Mouse (Mus musculus): ENCODE measurements around the gene Gm14226. TPM values are rescaled to one million over a fixed set of nuclear protein-coding genes. Genes with fewer than 3 reads are reported as not detected.
"Not testable (repeated sequence)": the region's sequence is repeated elsewhere in the genome, so short reads cannot be mapped to it uniquely, and the experiment has no call there.

Gene Gm14226
- 0.62 and 0.95 TPM in 2 replicates for polyA plus RNA-seq (2016; fragmentation: Nextera tagmentation; extraction: Ambion mirVana)

DNA sequence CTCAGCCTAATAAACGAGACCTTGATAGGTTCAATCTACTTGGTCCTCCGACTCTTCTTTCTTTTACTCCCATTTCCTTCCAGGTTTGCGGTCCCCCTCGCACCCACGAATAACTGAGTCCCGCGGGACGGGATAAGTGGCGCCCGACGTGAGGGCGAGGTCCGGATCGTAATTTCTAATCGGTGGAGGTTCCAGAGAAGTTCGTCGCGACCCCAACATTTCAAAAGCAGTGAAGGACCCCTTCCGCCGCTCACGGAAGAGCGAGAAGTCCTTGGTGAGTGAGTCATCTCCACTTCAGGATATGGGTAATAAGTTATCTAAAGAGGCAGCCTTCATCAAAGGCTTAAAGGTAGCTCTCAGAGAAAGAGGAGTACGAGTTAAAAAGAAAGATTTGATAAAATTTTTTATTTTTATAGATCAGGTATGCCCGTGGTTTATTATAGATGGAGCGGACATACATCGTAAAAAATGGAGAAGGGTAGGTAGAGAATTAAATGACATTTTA is at the start of gene Gm14226:
Gene Gm14226 (plus strand): TSS at position 16 of the 505 bp plus-strand sequence.
- H3K4me1 ChIP-seq; H3K9me3 ChIP-seq (replicated peaks); H3K27me3 ChIP-seq; H3K36me3 ChIP-seq: not testable (repeated sequence)
- ATAC-seq (ENCODE audit: low FRiP score) = 0 out of 2 replicates have a peak, but pooled peaks have one; percentile 18
- Histone ChIP-seq H3K9ac (peak within 1 kb of the TSS; percentile 63), H3K27ac (peak within 1 kb of the TSS; percentile 83), H3K4me3 (peak within 1 kb of the TSS; percentile 40), H3K4me2 (replicated peaks) (peak within 1 kb of the TSS; percentile 83)
- 2% methylated on average over 24 of the region's 26 CpGs for WGBS

DNA sequence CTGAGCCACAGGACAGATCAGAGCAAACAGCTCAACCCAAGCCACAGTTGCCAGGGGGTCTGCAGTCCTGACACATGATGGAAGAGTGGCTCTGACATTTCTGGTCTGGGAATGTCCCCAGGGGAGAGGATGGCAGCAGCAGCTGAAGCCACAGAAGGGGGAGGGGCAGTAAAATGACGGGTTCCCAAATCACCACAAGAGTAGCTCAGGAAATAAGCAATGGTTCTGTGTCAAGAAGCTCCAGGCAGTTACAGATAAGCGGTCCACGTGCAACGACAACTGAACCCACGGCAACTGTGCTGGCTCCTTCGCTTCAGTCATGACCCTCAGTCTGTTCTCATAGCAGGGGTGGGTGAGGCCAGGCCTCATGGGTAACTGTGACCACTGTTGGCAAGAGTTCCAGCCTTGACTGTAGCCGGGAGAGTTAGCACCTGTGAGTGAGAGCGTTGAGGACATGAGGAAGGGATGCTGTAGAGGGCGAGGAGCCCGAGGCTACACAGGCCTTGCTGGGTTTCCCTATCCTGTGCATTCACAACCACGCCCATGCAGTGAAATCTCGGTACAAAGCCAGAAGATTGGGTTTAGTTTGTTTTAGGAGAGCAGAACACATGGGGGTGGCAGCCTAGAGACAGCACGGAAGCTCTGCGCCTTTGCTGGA is 48.2 kb upstream of the Gm14226 start:
- not testable (repeated sequence) for H3K9ac ChIP-seq; H3K4me3 ChIP-seq; H3K4me2 ChIP-seq (replicated peaks); H3K27ac ChIP-seq; H3K9me3 ChIP-seq (replicated peaks); ATAC-seq (ENCODE audit: low FRiP score); H3K36me3 ChIP-seq; H3K27me3 ChIP-seq
- 67% methylated on average over 14 of the region's 14 CpGs for WGBS
- peaks cover 10% of the 10 kb centered on the region for H3K4me1 ChIP-seq

DNA sequence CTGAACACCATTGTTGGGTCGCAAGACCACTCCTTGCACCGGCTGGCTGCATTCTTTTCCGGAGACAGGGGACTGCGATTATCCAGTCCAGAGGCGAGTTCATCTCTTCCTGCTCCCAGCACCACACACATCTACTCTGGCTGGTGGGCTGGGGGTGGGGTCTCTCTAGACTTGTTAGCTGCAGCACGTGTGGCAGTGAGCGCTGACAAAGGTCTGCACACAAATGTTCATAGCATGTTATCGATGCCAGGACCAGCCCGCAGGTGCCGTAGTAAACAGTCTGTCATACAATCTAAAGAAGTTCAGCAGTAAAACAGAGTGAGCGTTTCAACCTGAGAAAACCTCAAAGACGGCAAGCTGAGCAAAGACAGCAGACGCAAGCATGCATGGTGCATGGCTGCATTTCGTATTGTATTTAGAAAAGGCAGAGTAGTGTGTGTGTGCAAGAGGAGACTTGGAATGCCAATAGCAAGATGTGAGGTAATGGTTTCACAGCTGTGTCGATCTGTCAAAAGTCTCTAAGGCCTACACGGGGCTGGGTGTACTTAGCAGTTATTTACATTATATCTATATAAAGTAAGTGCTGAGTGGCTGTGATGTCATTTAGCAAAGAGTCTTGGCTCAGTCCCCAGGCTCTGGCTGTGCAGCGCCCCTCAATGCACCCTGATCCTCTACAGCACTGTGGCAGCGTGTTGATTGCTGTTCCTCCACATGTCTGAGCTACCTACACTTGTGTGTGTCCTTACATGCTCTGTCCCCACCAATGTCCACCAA is 46.0 kb upstream of the Gm14226 start:
- no peaks in the 10 kb centered on the region for H3K36me3 ChIP-seq
- H3K9me3 ChIP-seq (replicated peaks) = no peaks in the 10 kb centered on the region
- no peak overlapping the region for H3K4me2 ChIP-seq (replicated peaks)
- H3K4me1 ChIP-seq = peaks cover 10% of the 10 kb centered on the region
- no peak overlapping the region for H3K4me3 ChIP-seq
- WGBS = 68% methylated on average over 18 of the region's 18 CpGs
- no peak overlapping the region for H3K9ac ChIP-seq
- H3K27me3 ChIP-seq = no peaks in the 10 kb centered on the region
- ATAC-seq (ENCODE audit: low FRiP score) = no peak
- no peak overlapping the region for H3K27ac ChIP-seq

DNA sequence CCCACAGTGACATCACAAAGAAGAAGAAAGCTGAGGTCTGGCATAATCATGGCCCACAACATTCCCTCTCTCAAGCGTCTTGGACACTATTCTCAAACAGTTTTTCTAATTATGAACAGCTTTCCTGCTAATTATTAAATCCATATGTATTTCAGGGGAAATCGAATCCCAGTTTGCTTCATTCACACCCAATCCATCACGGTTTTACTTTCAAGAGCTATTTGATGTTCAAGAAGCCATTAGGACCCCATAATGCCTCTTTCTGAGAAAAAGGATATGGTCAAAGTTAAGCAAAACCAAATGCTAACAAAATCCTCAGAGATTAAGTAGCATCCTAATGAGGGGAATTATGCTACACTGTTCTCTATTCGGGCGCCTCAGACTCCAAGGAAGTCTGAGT is 45.1 kb upstream of the Gm14226 start:
- Histone ChIP-seq H3K27ac (no peak overlapping the region), H3K9ac (no peak overlapping the region), H3K4me3 (no peak overlapping the region), H3K36me3 (no peaks in the 10 kb centered on the region), H3K4me2 (replicated peaks) (no peak overlapping the region), H3K27me3 (no peaks in the 10 kb centered on the region), H3K9me3 (replicated peaks) (no peaks in the 10 kb centered on the region), H3K4me1 (peaks cover 10% of the 10 kb centered on the region)
- WGBS = 77% methylated on average over 5 of the region's 5 CpGs
- no peak for ATAC-seq (ENCODE audit: low FRiP score)

DNA sequence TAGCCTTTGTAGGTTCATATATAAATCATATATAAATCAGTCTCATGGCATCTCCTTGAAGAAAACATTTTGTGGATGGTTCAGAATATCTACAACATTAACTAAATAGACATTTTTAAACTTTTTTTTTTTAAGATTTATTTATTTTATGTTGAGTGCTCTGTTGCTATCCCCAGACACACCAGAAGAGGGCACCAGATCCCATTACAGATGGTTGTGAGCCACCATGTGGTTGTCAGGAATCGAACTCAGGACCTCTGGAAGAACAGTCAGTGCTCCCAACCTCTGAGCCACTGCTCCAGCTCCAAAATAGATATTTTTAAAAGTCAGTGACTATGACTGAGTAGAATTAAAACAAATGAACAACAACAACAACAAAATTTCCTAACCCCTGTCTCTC is 31.5 kb upstream of the Gm14226 start:
- H3K9me3 ChIP-seq (replicated peaks) = no peaks in the 10 kb centered on the region
- no peak overlapping the region for H3K9ac ChIP-seq
- no peak for ATAC-seq (ENCODE audit: low FRiP score)
- no peak overlapping the region for H3K4me2 ChIP-seq (replicated peaks)
- H3K4me1 ChIP-seq = no peaks in the 10 kb centered on the region
- H3K27me3 ChIP-seq = no peaks in the 10 kb centered on the region
- H3K4me3 ChIP-seq = no peak overlapping the region
- H3K36me3 ChIP-seq = no peaks in the 10 kb centered on the region
- H3K27ac ChIP-seq = no peak overlapping the region
- WGBS = 76% methylated on average over 1 of the region's 1 CpGs

DNA sequence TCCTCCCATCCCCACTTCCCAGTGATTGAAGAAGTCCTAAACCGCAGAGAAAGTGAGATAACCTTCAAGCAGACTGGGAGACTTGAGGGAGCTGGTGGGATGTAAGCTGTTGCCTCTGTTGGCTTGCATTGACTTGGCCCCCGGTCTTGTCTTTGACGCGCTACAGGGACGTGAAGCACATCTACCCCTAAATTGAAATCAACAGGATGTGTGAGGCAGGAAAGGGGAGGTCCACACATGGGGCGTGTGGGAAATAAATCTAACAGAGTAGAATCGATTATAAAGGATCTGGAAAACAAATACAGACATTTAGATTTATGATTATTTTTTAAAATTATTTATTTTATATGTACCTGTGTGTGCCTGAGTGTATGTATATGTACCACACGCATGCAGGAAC is 26.7 kb upstream of the Gm14226 start:
- Histone ChIP-seq H3K4me1 (no peaks in the 10 kb centered on the region), H3K4me3 (no peak overlapping the region), H3K9me3 (replicated peaks) (no peaks in the 10 kb centered on the region), H3K36me3 (no peaks in the 10 kb centered on the region), H3K4me2 (replicated peaks) (no peak overlapping the region), H3K27me3 (no peaks in the 10 kb centered on the region), H3K9ac (no peak overlapping the region), H3K27ac (no peak overlapping the region)
- no peak for ATAC-seq (ENCODE audit: low FRiP score)
- WGBS = 85% methylated on average over 8 of the region's 8 CpGs

DNA sequence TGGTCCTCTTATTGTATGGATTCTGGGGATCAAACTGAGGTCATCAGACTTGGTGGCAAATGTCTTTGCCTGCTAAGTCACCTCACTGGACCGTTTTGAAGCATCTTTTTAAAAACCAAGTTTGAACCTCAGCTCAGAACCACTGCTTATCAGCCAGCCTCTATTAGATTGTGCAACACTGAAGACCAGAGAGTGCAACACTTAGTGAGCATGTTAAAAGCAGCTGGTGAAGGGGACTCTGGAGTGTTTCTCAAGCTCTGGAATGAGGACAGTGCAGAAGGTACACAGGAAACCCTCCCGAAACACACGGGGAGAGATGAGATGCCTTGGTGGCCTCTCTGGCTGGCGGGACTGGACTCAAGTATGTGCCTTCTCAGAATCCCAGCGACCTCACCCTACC is 26.0 kb upstream of the Gm14226 start:
- no peak overlapping the region for H3K4me2 ChIP-seq (replicated peaks)
- no peaks in the 10 kb centered on the region for H3K27me3 ChIP-seq
- H3K4me3 ChIP-seq = no peak overlapping the region
- no peak overlapping the region for H3K9ac ChIP-seq
- H3K9me3 ChIP-seq (replicated peaks) = no peaks in the 10 kb centered on the region
- ATAC-seq (ENCODE audit: low FRiP score) = no peak
- WGBS = 87% methylated on average over 5 of the region's 5 CpGs
- no peak overlapping the region for H3K27ac ChIP-seq
- no peaks in the 10 kb centered on the region for H3K4me1 ChIP-seq
- H3K36me3 ChIP-seq = no peaks in the 10 kb centered on the region

DNA sequence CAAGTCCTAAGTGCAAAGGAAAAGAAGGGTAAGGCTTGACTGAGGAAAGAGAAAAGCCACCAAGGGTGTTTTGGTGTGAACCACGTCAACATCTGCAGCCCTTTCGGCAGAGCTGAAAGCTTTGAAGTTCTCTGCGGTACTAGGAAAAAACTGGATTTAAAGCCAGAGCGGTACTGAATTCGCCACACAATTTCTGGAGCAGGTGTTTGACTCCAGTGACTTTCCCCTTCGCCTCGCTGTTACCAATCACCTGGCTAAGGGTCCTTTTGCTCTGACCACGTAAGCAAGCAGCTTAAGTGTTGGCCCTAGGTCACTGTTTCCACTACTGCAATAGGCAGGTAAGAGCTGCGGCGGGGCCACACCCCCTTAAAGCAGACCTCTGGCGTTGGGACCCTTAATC is 12.6 kb upstream of the Gm14226 start:
- Histone ChIP-seq H3K9ac (no peak overlapping the region), H3K27me3 (no peaks in the 10 kb centered on the region), H3K4me2 (replicated peaks) (no peak overlapping the region), H3K27ac (no peak overlapping the region), H3K4me1 (no peaks in the 10 kb centered on the region), H3K36me3 (no peaks in the 10 kb centered on the region), H3K4me3 (no peak overlapping the region), H3K9me3 (replicated peaks) (no peaks in the 10 kb centered on the region)
- WGBS = 91% methylated on average over 11 of the region's 11 CpGs
- ATAC-seq (ENCODE audit: low FRiP score) = no peak

DNA sequence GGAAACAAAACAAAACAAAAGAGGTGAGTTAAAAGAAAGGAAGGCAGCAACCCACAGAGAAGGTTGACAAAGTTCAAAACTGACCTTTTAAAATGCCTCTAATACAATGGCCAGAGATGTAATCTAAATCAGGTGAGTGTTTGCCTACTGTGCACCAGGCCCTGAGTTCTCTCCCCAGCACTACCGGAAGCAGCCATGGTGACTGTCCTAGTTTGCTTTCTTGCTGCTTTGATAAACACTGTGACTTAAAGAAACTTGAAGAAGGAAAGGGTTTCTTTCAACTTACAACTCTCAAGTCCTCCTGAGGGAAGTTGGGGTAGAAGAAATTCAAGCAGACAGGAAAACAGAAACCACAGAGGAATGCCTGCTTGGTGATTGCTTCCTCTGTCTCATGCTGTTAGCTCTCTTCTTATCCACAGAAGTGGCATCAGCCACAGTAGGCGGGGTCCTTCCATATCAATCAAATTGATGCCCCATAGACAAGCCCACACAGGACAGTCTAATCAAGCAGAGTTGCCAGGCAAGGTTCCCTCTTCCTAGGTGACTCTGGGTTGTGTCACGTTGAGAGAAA is 6.9 kb upstream of the Gm14226 start:
- Histone ChIP-seq H3K4me3 (no peak overlapping the region), H3K9me3 (replicated peaks) (no peaks in the 10 kb centered on the region), H3K9ac (no peak overlapping the region), H3K27me3 (no peaks in the 10 kb centered on the region), H3K4me1 (no peaks in the 10 kb centered on the region), H3K4me2 (replicated peaks) (no peak overlapping the region), H3K27ac (no peak overlapping the region), H3K36me3 (no peaks in the 10 kb centered on the region)
- 50% methylated on average over 3 of the region's 3 CpGs for WGBS
- ATAC-seq (ENCODE audit: low FRiP score) = no peak

DNA sequence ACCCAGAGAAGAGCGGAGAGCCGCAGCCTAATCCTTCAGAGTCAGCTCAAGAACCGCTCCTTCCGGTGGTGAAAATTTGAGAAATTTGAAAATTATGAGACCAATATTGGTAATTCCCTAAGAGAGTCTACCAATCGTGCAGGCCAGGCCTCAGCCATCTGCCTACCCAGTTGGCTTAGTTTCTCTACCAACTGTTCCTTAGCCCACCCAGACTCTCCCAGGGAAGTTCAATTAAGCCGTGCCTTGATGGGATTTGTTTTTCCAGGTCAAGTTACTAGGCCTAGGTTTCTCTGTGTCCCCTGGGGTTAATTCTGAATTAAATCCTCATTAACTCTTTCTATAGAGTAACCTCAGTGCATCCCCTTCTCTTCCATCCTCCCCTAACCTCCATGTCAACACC is 5.1 kb upstream of the Gm14226 start:
- Histone ChIP-seq H3K36me3 (no peaks in the 10 kb centered on the region), H3K4me1 (no peaks in the 10 kb centered on the region), H3K27ac (no peak overlapping the region), H3K27me3 (no peaks in the 10 kb centered on the region), H3K9ac (no peak overlapping the region), H3K4me3 (no peak overlapping the region), H3K4me2 (replicated peaks) (no peak overlapping the region), H3K9me3 (replicated peaks) (no peaks in the 10 kb centered on the region)
- no peak for ATAC-seq (ENCODE audit: low FRiP score)
- WGBS = 83% methylated on average over 6 of the region's 6 CpGs

DNA sequence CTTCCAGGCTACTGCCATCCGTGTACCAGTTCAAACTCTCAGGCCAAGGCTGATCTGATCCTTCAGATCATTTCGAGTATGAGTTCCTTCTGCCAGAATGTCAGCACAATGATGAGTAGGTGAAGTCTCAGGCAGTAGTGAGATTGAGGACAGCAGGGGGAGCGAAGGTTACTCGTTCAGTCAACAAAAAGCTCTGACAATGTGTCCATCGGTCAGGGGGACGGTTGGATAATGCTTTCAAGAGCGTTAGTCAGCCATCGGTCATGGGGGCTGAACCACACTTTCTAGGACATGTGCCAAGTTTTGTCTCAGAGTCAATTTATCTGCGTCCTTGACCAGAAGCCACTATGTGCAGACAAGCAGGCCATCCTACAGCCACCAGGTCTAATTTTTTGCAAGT is 1.3 kb upstream of the Gm14226 start:
- not testable (repeated sequence) for H3K36me3 ChIP-seq; H3K27me3 ChIP-seq; H3K9me3 ChIP-seq (replicated peaks); H3K9ac ChIP-seq; H3K27ac ChIP-seq; H3K4me2 ChIP-seq (replicated peaks); H3K4me1 ChIP-seq; ATAC-seq (ENCODE audit: low FRiP score); H3K4me3 ChIP-seq
- WGBS = 20% methylated on average over 8 of the region's 9 CpGs

DNA sequence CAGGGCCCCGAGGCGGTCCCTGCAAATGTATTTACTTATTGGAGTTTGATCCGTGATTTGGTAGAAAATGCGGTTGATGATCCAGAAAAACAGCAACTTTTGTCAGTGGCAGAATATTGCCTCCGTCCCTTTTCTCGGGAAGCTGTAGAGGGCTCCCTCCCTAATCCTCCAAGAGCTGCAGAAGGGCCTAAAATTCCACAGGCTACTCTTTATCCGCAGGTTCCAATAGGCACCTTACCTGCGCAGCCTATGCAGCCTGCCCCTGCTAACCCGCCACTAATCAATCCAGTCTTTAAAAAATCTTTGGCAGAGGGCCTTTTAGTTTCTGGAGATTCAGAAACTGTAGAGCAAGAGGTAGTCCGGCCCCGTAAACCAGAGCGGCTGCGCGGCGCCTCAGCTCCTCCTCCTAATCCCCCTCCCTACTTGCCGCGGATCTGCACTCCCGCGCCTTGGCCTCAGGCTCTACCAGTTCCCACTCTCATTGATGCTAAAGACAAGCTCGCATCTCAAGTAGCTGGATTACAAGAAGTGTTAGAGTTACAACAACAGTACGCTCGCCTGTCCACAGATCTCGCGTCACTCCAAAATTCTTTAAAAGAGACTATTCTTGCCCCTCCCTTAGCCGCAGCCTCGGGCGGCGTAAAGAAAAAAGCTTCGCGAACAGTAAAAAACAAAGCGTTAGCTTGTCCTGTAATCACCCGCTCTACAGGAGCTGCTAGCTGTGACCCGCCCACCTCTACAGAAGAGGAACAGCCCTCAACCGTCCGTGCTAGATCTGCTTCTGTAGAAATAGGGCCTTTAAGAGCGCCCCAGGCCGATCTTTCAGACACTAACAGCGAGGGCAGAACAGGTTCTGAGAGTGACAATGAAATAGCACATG is 936 bp downstream of the Gm14226 start:
- peaks cover 3% of the 10 kb centered on the region; the same call in 1 of the 2 replicates for H3K4me1 ChIP-seq
- WGBS = under 1% methylated on average over 38 of the region's 38 CpGs
- H3K36me3 ChIP-seq = no peaks in the 10 kb centered on the region
- H3K9me3 ChIP-seq (replicated peaks) = no peaks in the 10 kb centered on the region
- H3K4me3 ChIP-seq = peak overlapping the region; percentile 40
- H3K27me3 ChIP-seq = 0 out of 2 replicates have a peak, but pooled peaks cover 5% of the 10 kb centered on the region
- peak; percentile 93 for ATAC-seq (ENCODE audit: low FRiP score)
- H3K4me2 ChIP-seq (replicated peaks) = peak overlapping the region; percentile 83
- H3K27ac ChIP-seq = peak overlapping the region; percentile 83
- H3K9ac ChIP-seq = peak overlapping the region; percentile 63
